Mouse (Mus musculus) bone marrow, adult 2 months (tissue): ENCODE results near the gene Selenot.

Experiments
- CTCF ChIP-seq: fragments of 200-500 bp; IDR thresholded peaks from 2 replicates; pipeline ENCODE4 v1.5.1; 2011; ENCODE audit warnings: low read length, control low read depth; ENCODE audit not compliant: control insufficient read depth, insufficient read depth
- POLR2A ChIP-seq: fragments of 200-500 bp; IDR thresholded peaks from 2 replicates; pipeline ENCODE4 v1.6.1; 2011; ENCODE audit warnings: low read depth, mild to moderate bottlenecking, control low read depth, low read length, borderline replicate concordance; ENCODE audit not compliant: control insufficient read depth

DNA sequence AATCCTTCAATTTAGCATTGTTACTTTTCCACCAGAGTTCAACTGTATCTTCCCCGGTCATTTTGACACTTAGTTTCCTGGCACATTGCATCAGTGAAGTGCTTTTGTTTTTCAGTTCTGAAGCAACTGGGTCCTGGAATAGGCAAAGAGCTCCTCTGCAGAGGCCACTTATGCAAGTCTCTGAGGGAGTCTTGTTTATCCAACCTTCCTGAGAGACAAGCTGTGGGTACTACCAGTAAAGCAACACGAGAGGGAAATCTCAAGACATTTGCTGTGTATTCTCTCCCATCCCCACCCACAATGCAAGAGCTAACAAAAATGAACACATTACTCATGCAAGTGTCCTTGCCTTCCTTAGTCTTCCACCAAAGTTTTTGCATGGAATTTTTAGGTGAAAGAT lies 55.3 kb downstream of the Selenot start:
- TF ChIP-seq CTCF: no peak
- no peak for TF ChIP-seq POLR2A
